In the genomic region with DNA sequence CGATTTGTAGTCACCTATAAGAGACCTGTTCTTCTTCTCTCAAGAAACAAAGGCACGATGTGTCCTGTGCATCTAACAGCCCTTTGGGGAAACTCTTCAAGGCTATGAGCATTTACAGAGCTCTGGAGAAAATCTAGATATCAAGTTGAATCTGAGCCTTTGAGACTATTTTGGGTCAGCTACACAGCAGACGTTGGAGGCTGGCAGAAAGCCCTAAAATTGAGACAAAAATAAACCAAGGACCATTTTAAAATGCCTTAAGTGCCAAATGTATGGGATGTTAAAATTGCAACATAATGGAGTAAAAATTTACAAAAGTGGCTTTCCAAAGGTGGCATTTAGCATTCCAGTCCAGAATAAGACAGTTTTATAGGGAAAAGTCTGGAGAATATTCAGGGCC, we compare ENCODE assay signal across 21 mouse cellular contexts.
A peak's percentile ranks its signal among the peaks of the same experiment; 100 is the strongest.
DNase-seq lines count a peak whose midpoint lies in the region; ATAC-seq and TF ChIP-seq lines count a peak whose summit lies in the region.
"Had no signal": no experiment of that assay in that cellular context is flagged by ENCODE, and none has a peak within 500 bp of the region (broad histone marks: within the 10 kb centered on the region; RNA-seq: fewer than 3 reads in every experiment).

No protein-coding gene starts in this region.

- no peaks in the 10 kb centered on the region for H3K27me3 ChIP-seq in heart, embryonic 12.5 days (replicated peaks)
- H3K27me3 ChIP-seq: forebrain, embryonic 15.5 days; hindbrain, embryonic 13.5 days; limb, embryonic 13.5 days; megakaryocyte, embryonic 14.5 days; midbrain, embryonic 15.5 days had no signal

- intact Hi-C loops in left cerebral cortex, postnatal 14 days (cut with DNase I), result no loop called here

- H3K36me3 ChIP-seq in heart, embryonic 12.5 days, result no peaks in the 10 kb centered on the region
- H3K36me3 ChIP-seq: forebrain, embryonic 15.5 days; heart, embryonic 10.5 days; hindbrain, embryonic 13.5 days; limb, embryonic 13.5 days; midbrain, embryonic 15.5 days had no signal

- whole genome bisulfite sequencing in heart, embryonic 12.5 days, result 61% methylated on average over 3 of the region's 3 CpGs

- H3K4me2 ChIP-seq in heart, embryonic 12.5 days, result no peak overlapping the region
- H3K4me2 ChIP-seq: forebrain, embryonic 15.5 days; hindbrain, embryonic 13.5 days; limb, embryonic 13.5 days; midbrain, embryonic 15.5 days had no signal

- H3K9me3 ChIP-seq in heart, embryonic 12.5 days (replicated peaks), result peaks cover 6% of the 10 kb centered on the region
- H3K9me3 ChIP-seq: hindbrain, embryonic 13.5 days; midbrain, embryonic 15.5 days had no signal

- H3K4me3 ChIP-seq in heart, embryonic 12.5 days, result no peak overlapping the region
- H3K4me3 ChIP-seq in layer of hippocampus, adult 2 months, result no peak overlapping the region
- H3K4me3 ChIP-seq: erythroblast, embryonic 14.5 days; forebrain, embryonic 15.5 days; heart, embryonic 10.5 days; hindbrain, embryonic 13.5 days; limb, embryonic 13.5 days; megakaryocyte, embryonic 14.5 days; midbrain, embryonic 15.5 days had no signal

- ATAC-seq in heart, embryonic 12.5 days (ENCODE audit: insufficient number of reproducible peaks, low FRiP score), result no peak
- ATAC-seq in megakaryocyte, adult 5-6 weeks (ENCODE audit: poor library complexity, severe bottlenecking), result no peak
- ATAC-seq: forebrain, embryonic 15.5 days; midbrain, embryonic 15.5 days had no signal

- DNase-seq in heart, adult 8-10 months (ENCODE audit: low spot score), result peak; percentile 1
- no peak for DNase-seq in layer of hippocampus, adult 2 months (ENCODE audit: low spot score in 2 of 2)
- no peak for DNase-seq in layer of hippocampus, adult 8-10 months (ENCODE audit: low spot score in 2 of 2)
- DNase-seq in brain, adult 2 months (ENCODE audit: low read depth, low spot score), result peak; percentile 66
- DNase-seq in left cerebral cortex, postnatal 14 days (ENCODE audit: low spot score in 2 of 2), result peak; percentile 44 to 79
- DNase-seq in embryo, embryonic 10 days (ENCODE audit: low spot score), result no peak
- DNase-seq: cerebellum, postnatal 36 days; gastrocnemius, postnatal 36 days; heart, postnatal 14 days; lung, postnatal 10 days; thymus, postnatal 36 days had no signal

- TF ChIP-seq CTCF in layer of hippocampus, adult 2 months (conservative IDR thresholded peaks at IDR 0.05), result no peak

- H3K9ac ChIP-seq in heart, embryonic 12.5 days, result no peak overlapping the region
- H3K9ac ChIP-seq: forebrain, embryonic 15.5 days; hindbrain, embryonic 13.5 days; limb, embryonic 13.5 days; liver, embryonic 14.5 days; midbrain, embryonic 15.5 days had no signal

- no peaks in the 10 kb centered on the region for H3K4me1 ChIP-seq in heart, embryonic 12.5 days (replicated peaks)
- H3K4me1 ChIP-seq: forebrain, embryonic 15.5 days; heart, embryonic 10.5 days; hindbrain, embryonic 13.5 days; limb, embryonic 13.5 days; megakaryocyte, embryonic 14.5 days; midbrain, embryonic 15.5 days had no signal

- H3K27ac ChIP-seq in heart, embryonic 12.5 days (ENCODE audit: poor library complexity, severe bottlenecking), result no peak overlapping the region
- peak overlapping the region; percentile 32; the same call in 1 of the 2 replicates for H3K27ac ChIP-seq in layer of hippocampus, adult 2 months
- H3K27ac ChIP-seq: forebrain, embryonic 15.5 days; heart, embryonic 10.5 days; hindbrain, embryonic 13.5 days; limb, embryonic 13.5 days; liver, embryonic 14.5 days; midbrain, embryonic 15.5 days had no signal

Comparison
In these comparisons a context has a peak if more than half of its experiments do, and no peak if none do; other contexts are left out.
1. DNase-seq: peak in heart, adult 8-10 months (single experiment), brain, adult 2 months (single experiment) and left cerebral cortex, postnatal 14 days (2 of 2); none in layer of hippocampus, adult 2 months (0 of 2), layer of hippocampus, adult 8-10 months (0 of 2) and embryo, embryonic 10 days (single experiment).